Mouse (Mus musculus) liver, postnatal 0 days (tissue): ENCODE measurements at regions not wholly inside any gene's neighbourhood (a gene's known extent, or its start where the extent isn't known, plus 50 kb on each side); places are given as distances from the start of the nearest gene placed in this dataset.
"Not testable (repeated sequence)": the region's sequence is repeated elsewhere in the genome, so short reads cannot be mapped to it uniquely, and the experiment has no call there.

Experiments used
- ATAC-seq: fragments of 200-750 bp; cut with Nextera tagmentation; 2 replicates; pipeline ENCODE4 v1.8.0; 2017; ENCODE audit warnings: mild to moderate bottlenecking, moderate library complexity
- DNase-seq: peaks from one replicate; pipeline ENCODE4 v3.0.0-alpha.2; 2016
- H3K27ac ChIP-seq: fragments of 300-500 bp; sonication (generic); 2 replicates; pipeline ENCODE4 v1.5.1; 2014; ENCODE audit warnings: antibody characterized with exemption, moderate library complexity, mild to moderate bottlenecking, low read depth
- H3K27me3 ChIP-seq: fragments of 300-500 bp; sonication (generic); 2 replicates; pipeline ENCODE4 v1.6.1; 2014; ENCODE audit warnings: low read length, control low read depth, mixed read lengths; ENCODE audit not compliant: insufficient read depth
- H3K36me3 ChIP-seq: fragments of 300-500 bp; sonication (generic); replicated peaks from 2 replicates; pipeline ENCODE4 v1.6.1; 2014; ENCODE audit warnings: mild to moderate bottlenecking, control low read depth, low read length, moderate library complexity, mixed read lengths; ENCODE audit not compliant: insufficient read depth
- H3K4me1 ChIP-seq: fragments of 300-500 bp; sonication (generic); 2 replicates; pipeline ENCODE4 v1.6.1; 2014; ENCODE audit warnings: antibody characterized with exemption, mild to moderate bottlenecking, control low read depth; ENCODE audit not compliant: insufficient read depth
- H3K4me2 ChIP-seq: fragments of 300-500 bp; sonication (generic); 2 replicates; pipeline ENCODE4 v1.6.1; 2014; ENCODE audit warnings: low read depth, mild to moderate bottlenecking, low read length, moderate library complexity, mixed read lengths
- H3K4me3 ChIP-seq: fragments of 300-500 bp; sonication (generic); 2 replicates; pipeline ENCODE4 v1.5.1; 2014; ENCODE audit warnings: low read depth, low read length
- H3K9ac ChIP-seq: fragments of 300-500 bp; sonication (generic); replicated peaks from 2 replicates; pipeline ENCODE4 v1.6.1; 2014; ENCODE audit warnings: mild to moderate bottlenecking, moderate library complexity
- H3K9me3 ChIP-seq: fragments of 300-500 bp; sonication (generic); 2 replicates; pipeline ENCODE4 v1.6.1; 2016; ENCODE audit warnings: mild to moderate bottlenecking, control low read depth, low read length, mixed read lengths
- CTCF ChIP-seq: sonication (generic); IDR thresholded peaks from 2 replicates; pipeline ENCODE4 v1.5.1; 2016; ENCODE audit warnings: antibody characterized with exemption, low read depth
- EP300 ChIP-seq: IDR thresholded peaks from 2 replicates; pipeline ENCODE4 v1.6.1; 2016; ENCODE audit warnings: antibody characterized with exemption, low read depth, mild to moderate bottlenecking
- WGBS: fragments of 180-500 bp; shearing (Covaris S2); extraction: QIAGEN DNeasy Blood & Tissue Kit; methylation state at CpG from one replicate; pipeline ENCODE4 v1.1.7; 2014; ENCODE audit not compliant: insufficient replicate concordance; 5-methylcytosine and 5-hydroxymethylcytosine counted together

- DNase-seq (no peak), ATAC-seq (no peak)
- TF ChIP-seq CTCF, result no peak
- TF ChIP-seq EP300, result no peak
- Histone ChIP-seq H3K4me2 (no peak overlapping the region), H3K27ac (no peak overlapping the region), H3K27me3 (no peaks in the 10 kb centered on the region), H3K4me3 (no peak overlapping the region), H3K9ac (no peak overlapping the region), H3K36me3 (no peaks in the 10 kb centered on the region), H3K9me3 (no peaks in the 10 kb centered on the region), H3K4me1 (no peaks in the 10 kb centered on the region)
- WGBS, result 68% methylated on average over 1 of the region's 1 CpGs
Observed at GRCm38 (mm10) chr15:16909396-16909795, 180.8 kb downstream of the Cdh9 start.

- not testable (repeated sequence) for H3K27ac ChIP-seq, H3K9ac ChIP-seq, H3K4me3 ChIP-seq, H3K4me2 ChIP-seq, H3K27me3 ChIP-seq, DNase-seq, ATAC-seq, H3K4me1 ChIP-seq, H3K36me3 ChIP-seq, H3K9me3 ChIP-seq
- 78% methylated on average over 3 of the region's 3 CpGs for WGBS
Observed at GRCm38 (mm10) chr15:16909941-16910340, 181.4 kb downstream of the Cdh9 start.

- H3K9me3 ChIP-seq, result no peaks in the 10 kb centered on the region
- no peak overlapping the region for H3K4me3 ChIP-seq
- H3K36me3 ChIP-seq, result no peaks in the 10 kb centered on the region
- H3K4me1 ChIP-seq, result no peaks in the 10 kb centered on the region
- no peak overlapping the region for H3K4me2 ChIP-seq
- DNase-seq, result no peak
- ATAC-seq, result no peak
- 52% methylated on average over 2 of the region's 2 CpGs for WGBS
- no peak overlapping the region for H3K27ac ChIP-seq
- no peak overlapping the region for H3K9ac ChIP-seq
- TF ChIP-seq EP300, result no peak
- TF ChIP-seq CTCF, result no peak
- no peaks in the 10 kb centered on the region for H3K27me3 ChIP-seq
Observed at GRCm38 (mm10) chr15:16914966-16915569, 186.5 kb downstream of the Cdh9 start.

GRCm38 (mm10) chr15:16923246-16923645, 194.7 kb downstream of the Cdh9 start:
- 78% methylated on average over 1 of the region's 1 CpGs for WGBS
- Histone ChIP-seq H3K27me3 (no peaks in the 10 kb centered on the region), H3K9me3 (no peaks in the 10 kb centered on the region), H3K36me3 (no peaks in the 10 kb centered on the region), H3K27ac (no peak overlapping the region), H3K4me3 (no peak overlapping the region), H3K9ac (no peak overlapping the region), H3K4me1 (no peaks in the 10 kb centered on the region), H3K4me2 (no peak overlapping the region)
- DNase-seq (no peak), ATAC-seq (no peak)
- TF ChIP-seq CTCF (no peak), EP300 (no peak)

GRCm38 (mm10) chr15:16933137-16933677, 204.7 kb downstream of the Cdh9 start:
- H3K9ac ChIP-seq, result no peak overlapping the region
- DNase-seq (no peak), ATAC-seq (no peak)
- H3K9me3 ChIP-seq, result no peaks in the 10 kb centered on the region
- H3K27ac ChIP-seq, result no peak overlapping the region
- no peak overlapping the region for H3K4me2 ChIP-seq
- H3K4me3 ChIP-seq, result no peak overlapping the region
- TF ChIP-seq CTCF (no peak), EP300 (no peak)
- H3K36me3 ChIP-seq, result no peaks in the 10 kb centered on the region
- H3K4me1 ChIP-seq, result no peaks in the 10 kb centered on the region
- 70% methylated on average over 2 of the region's 2 CpGs for WGBS
- no peaks in the 10 kb centered on the region for H3K27me3 ChIP-seq

- no peaks in the 10 kb centered on the region for H3K27me3 ChIP-seq
- H3K36me3 ChIP-seq, result no peaks in the 10 kb centered on the region
- no peak overlapping the region for H3K27ac ChIP-seq
- H3K4me2 ChIP-seq, result no peak overlapping the region
- 76% methylated on average over 3 of the region's 3 CpGs for WGBS
- no peaks in the 10 kb centered on the region for H3K4me1 ChIP-seq
- TF ChIP-seq EP300 (no peak), CTCF (no peak)
- no peak overlapping the region for H3K4me3 ChIP-seq
- no peak for DNase-seq
- no peak overlapping the region for H3K9ac ChIP-seq
- ATAC-seq, result no peak
- H3K9me3 ChIP-seq, result no peaks in the 10 kb centered on the region
Observed at GRCm38 (mm10) chr15:16934438-16934837, 205.9 kb downstream of the Cdh9 start.

GRCm38 (mm10) chr15:16975821-16976220, 247.3 kb downstream of the Cdh9 start:
- H3K4me2 ChIP-seq, H3K9ac ChIP-seq, H3K4me3 ChIP-seq, H3K36me3 ChIP-seq, H3K27ac ChIP-seq, DNase-seq, ATAC-seq, H3K27me3 ChIP-seq, H3K4me1 ChIP-seq, H3K9me3 ChIP-seq: not testable (repeated sequence)
- WGBS, result 72% methylated on average over 4 of the region's 4 CpGs
